Mouse (Mus musculus) spleen, postnatal 14 days (tissue): ENCODE measurements around the gene Ttc38.
"Not testable (repeated sequence)": the region's sequence is repeated elsewhere in the genome, so short reads cannot be mapped to it uniquely, and the experiment has no call there.

ENCODE experiments used
- DNase-seq, 2 experiments: peaks; one replicate each; pipeline ENCODE4 v3.0.0; 2021 to 2022; ENCODE audit warnings: low spot score in 2 of 2

Ttc38 gene

DNA sequence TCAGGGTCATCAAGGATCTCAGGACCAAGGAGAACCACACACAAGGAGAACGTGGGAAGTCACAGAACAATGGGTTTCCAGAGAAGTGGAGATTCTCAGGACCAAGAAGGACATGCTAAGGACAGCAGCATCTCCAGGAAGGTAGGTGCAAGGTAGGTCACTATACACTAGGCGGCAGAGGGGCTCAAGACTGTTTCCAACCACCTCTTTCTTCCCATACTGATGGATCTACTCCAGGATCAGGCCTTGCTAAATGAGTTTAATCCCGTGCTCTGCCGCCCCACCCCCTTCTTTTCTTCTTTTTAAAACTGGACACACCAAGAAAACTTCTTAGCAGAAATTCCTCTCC lies 10.1 kb upstream of the Ttc38 start:
- DNase-seq: no peak

DNA sequence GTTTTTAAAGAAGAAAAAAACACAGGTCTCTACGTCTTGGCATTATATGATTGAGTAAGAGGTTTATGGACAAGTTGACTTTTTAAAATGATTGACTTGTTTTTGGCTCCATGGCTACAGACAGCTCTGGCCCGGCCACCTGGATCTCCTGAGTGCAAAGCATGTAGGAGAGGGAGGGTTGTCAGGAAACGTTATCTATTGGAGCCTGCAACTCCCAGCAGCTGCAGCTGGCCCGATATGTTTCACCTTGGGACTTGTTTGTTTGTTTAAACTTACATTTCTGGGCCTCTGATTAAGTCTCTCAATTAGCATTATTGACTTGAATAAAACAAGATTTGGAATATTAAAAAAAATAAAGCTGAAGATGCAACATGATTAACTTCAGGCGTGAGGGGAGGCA lies 5.4 kb upstream of the Ttc38 start:
- DNase-seq: no peak

DNA sequence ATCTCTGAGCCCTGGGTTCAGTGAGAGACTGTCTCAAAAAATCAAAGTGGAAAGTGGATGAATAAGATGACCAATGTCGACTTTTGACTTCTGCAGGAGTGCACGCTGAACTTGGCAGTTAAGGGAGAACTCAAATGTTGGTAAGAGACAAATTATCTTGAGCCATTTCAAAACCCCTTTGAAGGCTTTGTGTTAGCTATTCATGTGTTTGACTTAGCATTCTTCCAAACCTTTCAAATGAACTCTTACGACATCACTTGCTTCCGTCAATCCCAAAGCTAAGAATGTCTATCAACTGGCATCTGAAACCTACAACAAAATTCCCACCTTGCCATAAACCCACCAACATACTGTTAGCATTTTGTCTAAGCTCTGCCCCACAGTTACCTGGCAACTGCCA lies 4.0 kb upstream of the Ttc38 start:
- DNase-seq: no peak

DNA sequence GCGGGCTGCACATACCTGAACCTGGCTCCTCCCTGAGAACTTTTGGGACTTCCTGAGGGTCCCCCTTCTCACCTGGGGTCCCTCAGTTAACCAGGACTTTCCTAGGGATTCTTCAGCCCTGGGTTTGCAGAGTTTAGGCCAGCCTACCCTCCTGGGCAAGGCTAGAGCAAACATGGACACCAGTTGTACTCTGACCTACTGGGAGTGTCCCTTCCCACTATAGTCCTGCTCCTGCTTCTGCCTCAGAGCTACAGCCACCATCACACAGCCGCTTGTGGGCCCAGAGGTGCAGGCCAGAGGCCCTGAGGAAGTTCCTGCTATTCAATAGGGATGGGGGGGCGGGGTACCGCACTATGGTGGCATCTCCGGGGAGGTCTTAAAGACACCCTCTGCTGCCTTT lies 2.6 kb upstream of the Ttc38 start:
- DNase-seq: no peak

DNA sequence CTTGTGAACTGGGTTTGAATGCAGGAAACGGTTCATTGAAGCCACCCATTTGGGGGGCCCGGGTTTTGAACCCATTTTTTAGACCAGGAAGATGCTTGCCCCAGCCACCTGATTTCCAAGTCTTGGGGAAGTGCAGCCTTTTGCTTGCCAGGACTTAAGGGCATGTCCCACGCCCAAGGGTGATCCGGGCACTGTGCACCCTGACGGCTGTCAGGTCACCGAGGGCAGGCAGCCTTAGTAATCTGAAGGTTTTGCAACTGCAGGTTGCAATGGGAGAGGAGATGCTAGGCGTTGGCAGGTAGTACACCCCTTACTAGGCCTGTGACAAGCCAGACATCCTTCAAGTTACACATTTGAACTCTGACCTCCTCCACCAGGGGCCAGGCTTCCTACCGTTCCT lies 493 bp downstream of the Ttc38 start:
- no peak for DNase-seq

DNA sequence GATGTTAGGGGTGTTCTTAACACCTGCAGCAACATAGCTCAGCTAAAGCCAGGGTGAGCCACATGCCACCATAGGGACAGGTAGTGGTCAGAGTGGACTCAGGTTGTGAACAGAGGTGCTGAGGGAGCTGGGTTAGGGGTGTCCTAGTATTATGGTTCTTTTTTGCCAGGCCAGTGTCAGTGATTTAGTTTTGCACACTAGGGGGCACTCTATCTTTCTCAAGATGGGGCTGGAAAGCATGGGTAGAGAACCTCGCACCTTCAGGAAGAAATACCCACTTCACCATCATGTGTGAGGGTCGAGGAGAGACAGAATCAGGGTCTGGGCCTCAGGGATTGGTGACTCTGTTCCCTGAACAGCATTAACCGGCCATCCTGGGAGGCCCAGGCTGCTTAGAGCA lies 3.2 kb downstream of the Ttc38 start:
- DNase-seq: no peak

DNA sequence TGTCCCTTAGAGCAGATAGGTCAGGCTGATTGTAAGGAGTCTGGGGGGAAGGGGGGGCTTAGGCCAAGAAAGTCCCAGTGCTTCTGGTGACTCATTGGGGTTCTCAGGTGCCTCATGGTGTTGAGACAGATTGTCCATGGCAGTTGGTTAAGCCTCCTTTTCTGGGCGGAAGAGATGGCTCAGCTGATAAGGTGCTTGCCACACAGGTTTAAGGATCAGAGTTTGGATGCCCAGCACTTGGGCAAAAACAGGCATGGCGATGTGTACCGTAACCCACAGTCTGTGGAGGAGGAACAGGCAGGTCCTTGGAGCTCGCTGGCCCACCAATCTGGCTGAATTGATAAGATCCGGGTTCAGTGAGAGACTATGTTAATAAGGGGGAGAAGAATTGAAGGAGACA lies 4.8 kb downstream of the Ttc38 start:
- DNase-seq: no peak

DNA sequence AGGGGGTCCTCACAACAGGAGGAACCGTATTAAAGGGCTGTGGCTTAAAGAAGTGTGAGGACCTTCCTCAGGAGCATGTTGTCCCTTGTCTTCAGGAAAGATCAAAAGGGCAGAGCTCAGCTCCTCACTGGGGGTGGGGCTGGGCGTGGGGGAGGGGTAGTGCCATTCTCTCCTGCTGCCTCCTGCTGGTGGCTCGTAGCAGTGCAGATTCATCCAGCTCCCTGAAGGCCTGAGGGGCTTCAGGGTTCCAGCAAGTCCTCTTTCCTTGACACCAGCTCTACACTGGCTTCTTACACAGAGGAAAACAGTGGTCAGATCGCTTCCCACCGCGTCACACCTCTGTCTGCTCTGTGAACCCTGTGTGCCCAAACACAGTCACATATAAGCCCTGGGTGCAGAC lies 8.9 kb downstream of the Ttc38 start:
- DNase-seq: peak in 1 of 2 experiments; percentile 27

DNA sequence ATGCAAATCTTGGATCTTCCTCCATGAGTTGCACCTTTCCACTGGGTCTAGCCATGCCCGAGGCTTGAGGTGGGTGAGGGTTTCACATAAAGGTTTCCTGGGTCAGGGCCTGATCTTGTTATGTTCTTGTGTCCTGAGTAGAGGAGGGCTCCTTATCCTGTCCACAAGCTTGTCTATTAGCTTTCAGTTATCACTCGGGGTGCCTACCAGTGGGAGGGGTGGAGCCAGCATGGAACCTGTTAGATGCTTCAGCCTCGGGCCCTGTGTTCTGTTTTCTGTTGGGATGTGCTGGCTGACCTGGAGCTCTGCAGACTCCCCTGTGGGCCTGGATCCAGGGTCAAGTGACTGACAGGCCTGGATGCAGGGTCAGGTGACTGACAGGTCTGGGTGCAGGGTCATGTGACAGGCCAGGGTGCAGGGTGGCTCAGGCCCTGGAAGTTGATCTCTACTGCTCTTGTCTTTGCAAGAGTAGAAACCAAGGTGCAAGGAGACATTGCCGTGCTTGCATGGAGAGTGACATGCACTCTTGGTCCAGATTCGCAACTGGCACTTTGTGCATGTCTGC lies 9.8 kb downstream of the Ttc38 start:
- DNase-seq: no peak

DNA sequence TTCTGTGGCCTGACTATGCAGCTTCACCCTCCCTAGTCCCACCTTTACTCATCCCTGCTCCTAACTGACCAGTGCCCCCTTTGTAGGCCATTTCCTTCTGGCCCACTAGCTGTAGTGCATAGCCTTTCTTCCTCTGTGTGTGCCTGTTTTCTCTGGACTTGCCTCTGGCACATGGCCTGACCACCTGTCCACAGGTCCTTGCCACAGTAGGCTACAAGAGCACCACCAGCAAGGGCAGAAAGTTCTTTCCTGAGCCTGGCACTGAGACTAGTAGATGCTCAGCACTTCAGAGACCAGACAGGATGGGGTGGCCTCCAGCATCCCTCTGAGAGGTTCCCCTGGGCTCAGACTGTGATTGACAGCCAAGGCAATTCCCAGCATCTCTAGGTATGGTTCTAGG lies 13.0 kb downstream of the Ttc38 start:
- DNase-seq: no peak

DNA sequence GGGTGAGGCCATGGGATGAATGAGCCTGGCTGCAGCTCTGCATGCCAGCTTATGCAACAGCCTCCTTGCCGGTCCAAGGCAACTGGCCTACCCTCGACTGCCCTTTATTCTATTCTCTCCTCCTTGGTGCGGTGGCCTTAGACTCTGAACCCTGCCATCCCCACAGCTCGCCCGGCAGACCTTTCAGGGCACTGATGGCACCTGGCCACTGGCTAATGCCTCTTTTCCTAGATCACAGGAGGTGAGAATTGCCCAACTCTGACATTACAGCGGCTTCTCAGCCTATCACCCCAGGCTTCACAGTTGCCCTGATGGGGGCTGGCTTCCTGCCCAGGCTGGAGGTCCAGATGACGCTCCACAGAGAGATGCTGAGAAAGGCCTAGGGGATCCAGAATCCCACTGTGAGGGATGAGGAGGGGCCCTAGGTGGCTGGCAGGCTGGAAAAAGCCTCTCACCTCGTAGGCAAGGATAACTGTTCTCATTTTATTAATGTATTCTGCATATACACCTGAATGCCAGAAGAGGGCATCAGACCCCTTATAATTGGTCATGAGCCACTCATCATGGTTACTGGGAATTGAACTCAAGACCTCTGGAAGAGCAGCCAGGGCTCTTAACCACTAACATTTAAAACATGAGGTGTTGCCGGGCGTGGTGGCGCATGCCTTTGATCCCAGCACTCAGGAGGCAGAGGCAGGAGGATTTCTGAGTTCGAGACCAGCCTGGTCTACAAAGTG lies 19.7 kb downstream of the Ttc38 start:
- DNase-seq: no peak

DNA sequence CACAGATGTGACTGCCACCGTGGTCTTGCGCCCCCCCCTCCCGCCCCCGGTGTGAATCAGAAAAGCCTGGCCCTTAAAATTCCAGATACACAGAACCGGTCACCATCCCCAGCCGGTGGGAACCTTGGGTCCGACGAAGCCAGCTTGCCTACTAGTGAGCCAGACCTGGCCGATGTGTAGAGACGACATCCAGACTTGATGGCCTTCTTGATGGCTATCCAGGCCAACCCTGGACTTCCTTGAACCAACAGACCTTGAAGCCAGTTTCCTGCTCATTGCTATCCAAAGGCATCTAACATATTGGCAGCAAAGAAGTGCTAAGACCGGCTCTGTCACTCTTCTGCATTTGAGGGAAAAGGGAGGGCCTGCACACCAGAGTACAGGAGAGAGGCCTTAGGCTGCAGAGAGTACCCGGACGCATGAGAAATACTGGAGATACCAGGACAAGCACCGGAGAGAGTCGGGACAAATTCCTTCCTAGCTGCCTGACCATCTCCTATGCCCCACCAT lies 26.9 kb downstream of the Ttc38 start:
- no peak for DNase-seq

DNA sequence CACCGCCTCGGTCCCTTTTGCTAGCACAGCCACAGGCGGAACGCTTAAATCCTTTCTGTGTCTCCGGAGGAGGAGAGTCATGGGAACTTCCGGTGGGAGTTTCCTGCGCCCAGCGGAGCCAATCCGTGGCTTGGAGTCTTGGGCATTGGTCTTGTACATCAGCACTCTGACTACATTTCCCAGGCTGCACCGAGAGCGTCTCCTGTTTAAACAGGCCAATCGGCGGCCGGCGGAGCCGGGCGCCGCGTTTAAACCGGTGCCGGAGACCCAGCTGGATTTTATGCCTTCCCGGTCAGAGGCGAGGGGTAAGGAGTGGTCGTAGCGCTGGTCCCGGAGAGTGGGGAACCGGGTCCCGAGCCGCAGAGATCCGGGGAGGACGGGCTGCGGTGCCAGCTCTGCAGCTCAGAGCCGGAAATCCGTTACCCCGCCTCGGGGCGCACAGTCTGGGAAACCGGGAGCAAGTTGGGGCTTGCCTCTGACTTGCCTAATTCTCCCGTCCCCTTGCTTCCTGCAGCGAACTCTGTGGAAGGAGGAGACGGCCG lies 27.5 kb downstream of the Ttc38 start, which contains the start of gene Gtse1:
Gene Gtse1 (plus strand): TSS at position 256 of the 542 bp plus-strand sequence.
- DNase-seq: peak; percentile 82 to 90

DNA sequence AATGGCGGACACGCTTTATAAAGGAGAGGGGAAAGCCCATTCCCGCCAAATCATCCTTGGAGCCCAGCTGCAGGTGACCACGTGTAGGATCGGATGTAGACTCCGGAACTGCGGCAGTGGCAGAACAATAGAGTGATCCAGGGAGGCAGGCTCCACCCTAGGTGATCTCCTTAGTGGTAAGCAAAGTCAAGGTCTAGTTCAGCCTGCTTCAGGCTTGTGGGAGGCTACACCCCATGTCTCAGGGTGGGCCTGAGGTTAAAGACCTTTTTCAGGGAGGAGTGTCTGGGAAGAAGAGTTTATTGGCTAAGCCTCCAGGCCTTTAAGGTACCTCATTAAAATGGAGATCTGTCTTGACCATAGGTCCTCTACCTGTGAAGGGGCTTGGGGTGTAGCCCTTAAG lies 33.8 kb downstream of the Ttc38 start:
- DNase-seq: not testable (repeated sequence)

DNA sequence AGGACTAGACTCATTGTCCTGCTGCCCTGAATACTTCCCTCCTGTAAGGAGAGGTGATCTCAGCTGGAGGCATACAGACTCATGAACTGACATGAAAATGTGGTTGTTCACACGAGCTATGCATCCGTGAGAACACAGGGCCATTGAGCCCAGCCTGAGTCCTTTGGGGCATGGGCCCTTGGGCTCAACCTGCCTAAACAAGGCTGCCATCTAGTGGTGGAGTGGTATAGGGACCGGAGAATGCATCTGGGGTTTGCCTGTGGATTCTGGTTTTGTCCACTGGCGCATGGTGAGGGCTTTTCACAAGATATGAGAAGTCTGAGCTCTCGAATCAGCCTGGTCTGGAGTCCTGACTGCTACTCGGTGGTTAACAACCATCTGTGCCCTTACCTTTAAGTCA lies 35.6 kb downstream of the Ttc38 start:
- peak in 1 of 2 experiments; percentile 73 for DNase-seq

DNA sequence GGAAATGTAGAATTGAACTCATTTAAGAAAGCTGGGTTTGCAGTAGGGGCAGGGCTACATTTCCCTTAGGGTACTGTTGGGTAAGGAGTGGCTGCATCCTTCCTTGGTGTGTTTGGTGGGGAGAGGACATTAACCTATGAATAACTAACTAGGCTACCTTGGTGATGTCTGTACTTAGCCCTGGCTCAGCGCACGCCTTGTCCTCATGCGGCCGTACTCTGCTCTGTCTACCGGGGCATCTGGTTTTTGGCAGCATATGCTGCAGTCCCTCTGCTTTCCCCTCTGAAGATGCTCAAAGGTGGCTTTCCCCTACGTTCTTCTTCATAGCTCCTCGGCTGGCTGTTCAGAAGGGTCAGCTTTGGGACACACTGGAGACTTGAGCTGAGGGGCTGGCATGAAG lies 45.2 kb downstream of the Ttc38 start:
- DNase-seq: no peak

DNA sequence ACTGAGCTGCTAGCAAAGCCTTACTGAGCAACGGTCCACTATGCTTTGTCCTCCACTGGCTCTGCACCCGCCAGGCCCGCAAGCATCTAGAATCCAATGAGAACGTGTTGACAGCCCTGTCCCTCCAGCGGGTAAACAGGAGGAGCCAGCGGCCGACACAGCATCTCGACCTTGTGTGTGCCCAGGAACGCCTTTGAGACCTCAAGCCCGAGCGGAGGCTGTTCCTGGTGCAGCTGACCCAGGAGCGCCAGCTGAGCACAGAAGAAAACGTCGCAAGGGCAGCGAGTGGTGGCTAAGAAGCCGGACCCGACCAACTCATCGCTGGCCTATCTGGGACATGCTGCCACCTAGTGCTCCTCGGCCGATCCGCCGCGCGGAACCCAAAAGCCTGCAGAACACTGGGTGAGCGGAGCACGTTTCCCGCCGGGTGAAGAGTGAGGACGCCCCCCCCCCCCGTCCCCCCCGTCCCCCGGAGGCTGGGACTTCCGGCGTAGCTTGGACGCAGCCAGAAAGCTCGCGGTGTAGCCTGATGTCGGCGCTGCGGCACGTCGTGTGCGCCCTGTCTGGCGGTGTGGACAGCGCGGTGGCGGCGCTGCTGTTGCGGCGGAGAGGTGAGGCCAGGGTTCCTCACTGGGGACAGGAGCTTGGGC lies 46.9 kb downstream of the Ttc38 start, which contains the start of gene Trmu:
Gene Trmu (plus strand): TSS at position 465 of the 650 bp plus-strand sequence.
- peak; percentile 69 to 82 for DNase-seq

DNA sequence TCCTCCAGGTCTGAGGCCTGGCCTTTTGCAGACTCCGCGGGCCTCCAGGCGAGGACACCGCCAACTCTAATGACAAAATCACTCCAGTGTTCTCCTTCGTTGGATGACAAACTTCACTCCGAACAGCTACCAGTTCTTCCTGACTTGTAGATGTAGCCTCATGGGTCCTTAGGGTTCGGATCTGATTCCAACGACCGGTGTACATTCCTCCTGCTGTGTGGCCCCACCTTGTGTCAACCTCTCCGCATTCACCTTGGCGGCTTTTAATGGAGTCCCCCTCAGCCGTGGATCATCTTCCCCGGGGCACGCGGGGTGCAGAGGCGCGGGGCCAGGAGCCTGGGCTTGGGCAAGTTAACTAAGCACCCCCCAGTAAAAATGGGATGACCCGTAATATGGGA lies 47.4 kb downstream of the Ttc38 start:
- no peak for DNase-seq

DNA sequence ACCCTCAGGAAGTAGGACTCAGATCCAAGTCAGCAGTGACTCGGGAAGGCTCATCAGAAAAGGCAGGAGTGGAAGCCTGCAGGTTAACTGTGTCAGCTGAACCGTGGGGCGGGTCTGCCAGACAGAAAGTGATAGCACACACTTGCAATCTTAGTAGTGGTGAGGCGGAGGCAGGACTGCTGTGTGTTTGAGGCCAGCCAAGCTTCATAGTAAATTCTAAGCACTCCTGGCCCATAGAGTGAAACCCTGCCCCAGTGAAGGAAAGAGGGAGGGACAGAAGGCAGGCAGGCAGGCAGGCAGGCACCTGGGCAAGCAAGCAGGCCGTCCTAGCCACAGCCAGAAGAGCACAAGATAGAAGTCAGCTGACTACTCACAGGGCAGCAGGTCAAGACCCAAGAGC lies 53.5 kb downstream of the Ttc38 start:
- no peak for DNase-seq

DNA sequence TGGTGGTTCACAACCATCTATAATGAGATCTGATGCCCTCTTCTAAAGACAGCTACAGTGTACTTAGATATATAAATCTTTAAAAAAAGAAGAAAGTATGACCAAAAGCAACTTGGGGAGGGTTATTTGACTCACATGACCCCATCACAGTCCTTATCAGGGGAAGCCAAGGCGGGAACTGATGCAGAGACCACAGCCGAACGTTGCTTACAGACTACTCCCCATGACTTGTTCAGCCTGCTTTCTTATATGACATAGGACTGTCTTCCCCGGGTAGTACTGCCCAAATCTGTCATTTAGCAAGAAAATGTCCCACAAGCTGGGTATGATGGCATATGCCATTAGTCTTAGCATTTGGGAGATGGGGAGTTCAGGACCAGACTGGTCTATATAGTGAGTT lies 57.1 kb downstream of the Ttc38 start:
- DNase-seq: no peak

DNA sequence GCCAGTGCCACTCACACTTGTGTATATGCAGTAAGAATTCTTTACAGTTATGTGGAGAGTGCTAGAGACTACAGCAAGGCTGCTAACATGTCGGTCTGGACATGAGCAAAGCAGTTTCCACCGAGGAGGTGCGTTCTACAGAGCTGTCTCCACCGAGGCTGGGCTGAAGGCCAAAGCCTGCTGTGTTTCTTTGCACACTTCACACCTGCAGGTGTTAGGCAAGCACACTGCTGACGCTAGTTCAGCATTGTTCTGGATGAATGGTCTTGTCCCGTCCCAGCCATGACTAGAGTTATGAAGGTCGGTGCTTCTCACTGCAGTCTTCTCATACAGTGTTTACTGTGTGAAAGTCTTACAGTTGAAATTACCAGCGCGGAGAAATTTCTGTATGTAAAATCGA lies 59.9 kb downstream of the Ttc38 start:
- no peak for DNase-seq

DNA sequence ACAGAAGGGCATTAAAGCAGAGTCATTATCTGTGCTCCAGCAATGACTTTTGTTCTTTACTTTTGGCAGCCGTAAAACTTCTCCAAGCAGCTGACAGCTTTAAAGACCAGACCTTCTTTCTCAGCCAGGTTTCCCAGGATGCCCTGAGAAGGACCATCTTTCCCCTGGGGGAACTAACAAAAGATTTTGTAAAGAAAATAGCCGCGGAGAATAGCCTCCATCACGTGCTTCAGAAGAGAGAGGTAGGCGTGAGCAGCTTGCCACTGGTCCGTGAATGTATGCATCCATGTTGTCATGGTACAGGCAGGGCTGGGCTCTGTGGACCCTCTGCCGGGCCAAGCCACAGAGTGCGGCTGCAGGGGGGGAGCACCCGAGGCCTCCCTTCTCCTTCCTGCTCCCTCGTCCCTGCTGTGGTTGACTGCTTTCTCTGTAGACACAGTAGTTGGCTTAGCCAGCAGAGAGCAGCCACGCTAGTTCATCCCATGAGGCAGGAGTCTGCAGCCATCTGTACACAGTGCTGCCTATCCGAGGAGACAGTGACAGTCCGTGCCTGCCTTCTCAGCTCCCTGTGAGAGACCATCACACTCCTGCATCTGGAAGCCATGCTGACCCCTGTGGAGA lies 60.5 kb downstream of the Ttc38 start:
- DNase-seq: no peak
